Mouse (Mus musculus) midbrain, embryonic 16.5 days (tissue): ENCODE measurements at regions not wholly inside any gene's neighbourhood (a gene's known extent, or its start where the extent isn't known, plus 50 kb on each side); places are given as distances from the start of the nearest gene placed in this dataset.

Source experiments
- ATAC-seq: fragments of 200-750 bp; cut with Nextera tagmentation; 2 replicates; pipeline ENCODE4 v1.8.0; 2017; ENCODE audit warnings: moderate TSS enrichment
- H3K27ac ChIP-seq: fragments of 300-500 bp; sonication (generic); 2 replicates; pipeline ENCODE4 v1.5.1; 2014; ENCODE audit warnings: mild to moderate bottlenecking, low read length, mixed read lengths
- H3K27me3 ChIP-seq: fragments of 300-500 bp; sonication (generic); 2 replicates; pipeline ENCODE4 v1.6.1; 2014; ENCODE audit warnings: low read depth, low read length, mixed read lengths; ENCODE audit not compliant: control insufficient read depth, insufficient read depth
- H3K36me3 ChIP-seq: fragments of 300-500 bp; sonication (generic); 2 replicates; pipeline ENCODE4 v1.6.1; 2014; ENCODE audit warnings: mild to moderate bottlenecking, low read length, moderate library complexity, mixed read lengths; ENCODE audit not compliant: control insufficient read depth, insufficient read depth
- H3K4me1 ChIP-seq: fragments of 300-500 bp; sonication (generic); 2 replicates; pipeline ENCODE4 v1.6.1; 2014; ENCODE audit warnings: mild to moderate bottlenecking, low read length, mixed read lengths; ENCODE audit not compliant: control insufficient read depth, insufficient read depth
- H3K4me2 ChIP-seq: fragments of 300-500 bp; sonication (generic); 2 replicates; pipeline ENCODE4 v1.6.1; 2014; ENCODE audit warnings: mild to moderate bottlenecking, low read length, mixed read lengths
- H3K4me3 ChIP-seq: fragments of 300-500 bp; sonication (generic); 2 replicates; pipeline ENCODE4 v1.5.1; 2014; ENCODE audit warnings: low read depth, mild to moderate bottlenecking, low read length, moderate library complexity, mixed read lengths
- H3K9ac ChIP-seq: fragments of 300-500 bp; sonication (generic); 2 replicates; pipeline ENCODE4 v1.6.1; 2014; ENCODE audit warnings: low read depth, low read length, mixed read lengths
- H3K9me3 ChIP-seq: fragments of 300-500 bp; sonication (generic); replicated peaks from 2 replicates; pipeline ENCODE4 v1.6.1; 2014; ENCODE audit warnings: mild to moderate bottlenecking, low read length, mixed read lengths; ENCODE audit not compliant: control insufficient read depth, poor library complexity, severe bottlenecking
- WGBS: fragments of 180-500 bp; shearing (Covaris S2); extraction: QIAGEN DNeasy Blood & Tissue Kit; methylation state at CpG from one replicate; pipeline ENCODE4 v1.1.7; 2014; 5-methylcytosine and 5-hydroxymethylcytosine counted together

- H3K4me3 ChIP-seq, result no peak overlapping the region
- H3K4me2 ChIP-seq, result no peak overlapping the region
- H3K9ac ChIP-seq, result no peak overlapping the region
- ATAC-seq, result no peak
- WGBS, result 71% methylated on average over 6 of the region's 6 CpGs
- H3K27me3 ChIP-seq, result no peaks in the 10 kb centered on the region
- no peaks in the 10 kb centered on the region for H3K9me3 ChIP-seq
- no peak overlapping the region for H3K27ac ChIP-seq
- peaks cover 3% of the 10 kb centered on the region; the same call in 1 of the 2 replicates for H3K4me1 ChIP-seq
- no peaks in the 10 kb centered on the region for H3K36me3 ChIP-seq
Measured at GRCm38 (mm10) chr15:97170074-97170473, 76.8 kb upstream of the Pced1b start.

GRCm38 (mm10) chr15:97169381-97169780, 77.5 kb upstream of the Pced1b start:
- Histone ChIP-seq H3K9me3 (no peaks in the 10 kb centered on the region), H3K27me3 (no peaks in the 10 kb centered on the region), H3K36me3 (no peaks in the 10 kb centered on the region), H3K9ac (no peak overlapping the region), H3K4me3 (no peak overlapping the region), H3K4me1 (peaks cover 3% of the 10 kb centered on the region; the same call in 1 of the 2 replicates), H3K27ac (no peak overlapping the region), H3K4me2 (no peak overlapping the region)
- ATAC-seq, result no peak
- WGBS, result 92% methylated on average over 10 of the region's 10 CpGs

- H3K9ac ChIP-seq, result no peak overlapping the region
- no peak for ATAC-seq
- no peaks in the 10 kb centered on the region for H3K9me3 ChIP-seq
- no peak overlapping the region for H3K27ac ChIP-seq
- WGBS, result 97% methylated on average over 7 of the region's 7 CpGs
- H3K4me2 ChIP-seq, result no peak overlapping the region
- no peaks in the 10 kb centered on the region for H3K36me3 ChIP-seq
- no peaks in the 10 kb centered on the region for H3K27me3 ChIP-seq
- H3K4me3 ChIP-seq, result no peak overlapping the region
- H3K4me1 ChIP-seq, result peaks cover 3% of the 10 kb centered on the region; the same call in 1 of the 2 replicates
Measured at GRCm38 (mm10) chr15:97167116-97167515, 79.8 kb upstream of the Pced1b start.

GRCm38 (mm10) chr15:97164616-97165015, 82.3 kb upstream of the Pced1b start:
- Histone ChIP-seq H3K4me1 (no peaks in the 10 kb centered on the region), H3K9ac (no peak overlapping the region), H3K4me3 (no peak overlapping the region), H3K36me3 (no peaks in the 10 kb centered on the region), H3K4me2 (no peak overlapping the region), H3K27me3 (no peaks in the 10 kb centered on the region), H3K9me3 (no peaks in the 10 kb centered on the region), H3K27ac (no peak overlapping the region)
- 84% methylated on average over 15 of the region's 15 CpGs for WGBS
- no peak for ATAC-seq

- Histone ChIP-seq H3K27ac (no peak overlapping the region), H3K36me3 (no peaks in the 10 kb centered on the region), H3K4me1 (no peaks in the 10 kb centered on the region), H3K4me3 (no peak overlapping the region), H3K27me3 (no peaks in the 10 kb centered on the region), H3K9me3 (no peaks in the 10 kb centered on the region), H3K4me2 (no peak overlapping the region), H3K9ac (no peak overlapping the region)
- WGBS, result 92% methylated on average over 6 of the region's 6 CpGs
- no peak for ATAC-seq
Measured at GRCm38 (mm10) chr15:97163971-97164370, 82.9 kb upstream of the Pced1b start.

GRCm38 (mm10) chr15:97163090-97163489, 83.8 kb upstream of the Pced1b start:
- H3K4me3 ChIP-seq, result no peak overlapping the region
- no peaks in the 10 kb centered on the region for H3K4me1 ChIP-seq
- no peak overlapping the region for H3K4me2 ChIP-seq
- 98% methylated on average over 8 of the region's 8 CpGs for WGBS
- no peak for ATAC-seq
- H3K27me3 ChIP-seq, result no peaks in the 10 kb centered on the region
- H3K27ac ChIP-seq, result no peak overlapping the region
- no peaks in the 10 kb centered on the region for H3K9me3 ChIP-seq
- no peaks in the 10 kb centered on the region for H3K36me3 ChIP-seq
- H3K9ac ChIP-seq, result no peak overlapping the region

- no peaks in the 10 kb centered on the region for H3K9me3 ChIP-seq
- no peak overlapping the region for H3K4me2 ChIP-seq
- no peaks in the 10 kb centered on the region for H3K4me1 ChIP-seq
- WGBS, result 88% methylated on average over 8 of the region's 8 CpGs
- no peak for ATAC-seq
- H3K27ac ChIP-seq, result no peak overlapping the region
- H3K27me3 ChIP-seq, result no peaks in the 10 kb centered on the region
- H3K9ac ChIP-seq, result no peak overlapping the region
- no peak overlapping the region for H3K4me3 ChIP-seq
- no peaks in the 10 kb centered on the region for H3K36me3 ChIP-seq
Measured at GRCm38 (mm10) chr15:97162305-97162704, 84.6 kb upstream of the Pced1b start.

- H3K36me3 ChIP-seq, result no peaks in the 10 kb centered on the region
- H3K27me3 ChIP-seq, result no peaks in the 10 kb centered on the region
- H3K4me2 ChIP-seq, result no peak overlapping the region
- H3K9me3 ChIP-seq, result no peaks in the 10 kb centered on the region
- no peak overlapping the region for H3K4me3 ChIP-seq
- no peak overlapping the region for H3K27ac ChIP-seq
- ATAC-seq, result no peak
- H3K9ac ChIP-seq, result no peak overlapping the region
- 91% methylated on average over 5 of the region's 5 CpGs for WGBS
- H3K4me1 ChIP-seq, result no peaks in the 10 kb centered on the region
Measured at GRCm38 (mm10) chr15:97161530-97161929, 85.4 kb upstream of the Pced1b start.

- H3K4me3 ChIP-seq, result peak overlapping the region; percentile 15; the same call in 1 of the 2 replicates
- peak; percentile 91 for ATAC-seq
- WGBS, result 41% methylated on average over 8 of the region's 8 CpGs
- peak overlapping the region; percentile 44 for H3K4me2 ChIP-seq
- H3K36me3 ChIP-seq, result no peaks in the 10 kb centered on the region
- H3K9ac ChIP-seq, result peak overlapping the region; percentile 53; the same call in 1 of the 2 replicates
- H3K4me1 ChIP-seq, result peaks cover 10% of the 10 kb centered on the region; the same call in 1 of the 2 replicates
- H3K27ac ChIP-seq, result peak overlapping the region; percentile 90
- no peaks in the 10 kb centered on the region for H3K9me3 ChIP-seq
- no peaks in the 10 kb centered on the region for H3K27me3 ChIP-seq
Measured at GRCm38 (mm10) chr15:97152354-97152753, 94.6 kb upstream of the Pced1b start.
